Mouse (Mus musculus) heart, postnatal 0 days (tissue): ENCODE data around the gene E2f8. TPM values are rescaled to one million over a fixed set of nuclear protein-coding genes. Genes with fewer than 3 reads are reported as not detected.

Source experiments
- ATAC-seq: fragments of 200-750 bp; cut with Nextera tagmentation; 2 replicates; pipeline ENCODE4 v1.8.0; 2017; ENCODE audit warnings: low read depth, moderate number of reproducible peaks, moderate library complexity; ENCODE audit not compliant: insufficient read depth
- DNase-seq: peaks from one replicate; pipeline ENCODE4 v3.0.0-alpha.2; 2016; ENCODE audit warnings: low spot score
- H3K27ac ChIP-seq: fragments of 300-500 bp; sonication (generic); 2 replicates; pipeline ENCODE4 v1.5.1; 2014; ENCODE audit warnings: low read depth, mild to moderate bottlenecking
- H3K27me3 ChIP-seq: fragments of 300-500 bp; sonication (generic); 2 replicates; pipeline ENCODE4 v1.6.1; 2014; ENCODE audit warnings: low read length, mixed read lengths; ENCODE audit not compliant: control insufficient read depth, insufficient read depth
- H3K36me3 ChIP-seq: fragments of 300-500 bp; sonication (generic); replicated peaks from 2 replicates; pipeline ENCODE4 v1.6.1; 2014; ENCODE audit warnings: low read length, mixed read lengths; ENCODE audit not compliant: control insufficient read depth, insufficient read depth
- H3K4me1 ChIP-seq: fragments of 300-500 bp; sonication (generic); 2 replicates; pipeline ENCODE4 v1.6.1; 2014; ENCODE audit warnings: antibody characterized with exemption; ENCODE audit not compliant: control insufficient read depth, insufficient read depth
- H3K4me2 ChIP-seq: fragments of 300-500 bp; sonication (generic); 2 replicates; pipeline ENCODE4 v1.6.1; 2014; ENCODE audit warnings: low read depth, mild to moderate bottlenecking, low read length, moderate library complexity
- H3K4me3 ChIP-seq: fragments of 300-500 bp; sonication (generic); 2 replicates; pipeline ENCODE4 v1.5.1; 2014; ENCODE audit warnings: low read depth, low read length
- H3K9ac ChIP-seq: fragments of 300-500 bp; sonication (generic); replicated peaks from 2 replicates; pipeline ENCODE4 v1.6.1; 2014; ENCODE audit warnings: low read depth, low read length, mixed read lengths
- H3K9me3 ChIP-seq: fragments of 300-500 bp; sonication (generic); replicated peaks from 2 replicates; pipeline ENCODE4 v1.6.1; 2016; ENCODE audit warnings: low read length; ENCODE audit not compliant: control insufficient read depth
- CTCF ChIP-seq: IDR thresholded peaks from 2 replicates; pipeline ENCODE4 v1.5.1; 2016; ENCODE audit warnings: antibody characterized with exemption, control low read depth, low read depth
- EP300 ChIP-seq: IDR thresholded peaks from 2 replicates; pipeline ENCODE4 v1.6.1; 2016; ENCODE audit warnings: antibody characterized with exemption, low read depth
- WGBS: fragments of 180-500 bp; shearing (Covaris S2); extraction: QIAGEN DNeasy Blood & Tissue Kit; methylation state at CpG from one replicate; pipeline ENCODE4 v1.1.7; 2014; 5-methylcytosine and 5-hydroxymethylcytosine counted together
- polyA plus RNA-seq: library from polyadenylated mRNA; unstranded; fragments of >200 nt; fragmentation: Nextera tagmentation; extraction: Ambion mirVana; gene quantifications from 2 replicates; pipeline ENCODE4 v1.2.1, GENCODE M21; 2015
- total RNA-seq: library from RNA; depleted of rRNA; stranded (reverse); fragments of >200 nt; gene quantifications from 2 replicates; pipeline ENCODE4 v1.2.3, GENCODE M21; 2014; ENCODE audit warnings: low replicate concordance

The E2f8 gene
- total and polyA plus RNA-seq, 2 experiments from 2014 or later = 3.0 to 5.9 TPM

DNA sequence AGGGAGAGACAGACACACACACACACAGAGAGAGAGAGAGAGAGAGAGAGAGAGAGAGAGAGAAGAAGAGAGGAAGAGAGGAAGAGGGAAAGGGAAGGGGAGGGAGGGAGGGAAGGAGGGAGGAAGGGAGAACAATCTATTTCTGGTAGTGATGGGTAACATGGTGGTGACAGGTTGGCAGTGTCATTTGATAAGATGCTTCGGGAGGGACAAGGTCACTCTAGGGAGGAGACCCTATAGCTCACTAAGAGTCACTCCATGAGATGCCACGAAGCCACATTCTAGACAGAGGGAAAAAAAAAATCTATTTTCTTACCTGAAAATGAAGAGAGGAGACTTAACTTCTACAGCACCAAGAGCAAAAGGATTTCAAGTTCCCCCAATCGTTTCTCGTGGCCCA, 14.7 kb upstream of the E2f8 start:
- WGBS = 32% methylated on average over 4 of the region's 4 CpGs
- Histone ChIP-seq H3K36me3 (no peaks in the 10 kb centered on the region), H3K27ac (peak overlapping the region; percentile 67), H3K9ac (no peak overlapping the region), H3K9me3 (no peaks in the 10 kb centered on the region), H3K27me3 (no peaks in the 10 kb centered on the region), H3K4me1 (peaks cover 41% of the 10 kb centered on the region), H3K4me2 (0 out of 2 replicates have a peak overlapping the region, but pooled peaks have one; percentile 10), H3K4me3 (no peak overlapping the region)
- peak; percentile 58 for DNase-seq
- TF ChIP-seq EP300 = no peak
- no peak for TF ChIP-seq CTCF
- peak; percentile 83 for ATAC-seq

DNA sequence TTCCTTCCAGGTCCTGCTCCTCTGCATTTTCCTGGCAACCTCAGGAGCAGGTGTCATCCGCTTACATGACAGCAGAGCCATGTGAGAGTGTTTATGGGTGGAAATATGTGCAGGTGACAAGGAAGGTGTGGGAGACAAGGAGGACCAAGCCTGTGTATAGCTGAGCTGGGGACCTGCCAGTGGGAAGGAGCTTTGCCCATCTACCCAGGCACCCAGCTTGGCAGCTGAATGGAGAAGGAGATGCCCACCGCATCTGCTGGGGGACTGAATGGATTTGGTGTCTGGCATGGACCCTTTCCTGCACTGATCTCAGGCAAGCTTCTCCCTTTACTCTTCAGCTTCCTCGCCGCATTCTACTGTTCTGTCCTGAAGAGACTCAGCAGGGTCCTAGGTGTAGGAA, 14.1 kb upstream of the E2f8 start:
- H3K4me2 ChIP-seq = 0 out of 2 replicates have a peak overlapping the region, but pooled peaks have one; percentile 10
- no peak overlapping the region for H3K9ac ChIP-seq
- peaks cover 41% of the 10 kb centered on the region for H3K4me1 ChIP-seq
- no peak for TF ChIP-seq EP300
- TF ChIP-seq CTCF = no peak
- 65% methylated on average over 4 of the region's 4 CpGs for WGBS
- H3K36me3 ChIP-seq = no peaks in the 10 kb centered on the region
- ATAC-seq (no peak), DNase-seq (no peak)
- H3K4me3 ChIP-seq = no peak overlapping the region
- H3K27me3 ChIP-seq = no peaks in the 10 kb centered on the region
- no peaks in the 10 kb centered on the region for H3K9me3 ChIP-seq
- peak overlapping the region; percentile 67 for H3K27ac ChIP-seq

DNA sequence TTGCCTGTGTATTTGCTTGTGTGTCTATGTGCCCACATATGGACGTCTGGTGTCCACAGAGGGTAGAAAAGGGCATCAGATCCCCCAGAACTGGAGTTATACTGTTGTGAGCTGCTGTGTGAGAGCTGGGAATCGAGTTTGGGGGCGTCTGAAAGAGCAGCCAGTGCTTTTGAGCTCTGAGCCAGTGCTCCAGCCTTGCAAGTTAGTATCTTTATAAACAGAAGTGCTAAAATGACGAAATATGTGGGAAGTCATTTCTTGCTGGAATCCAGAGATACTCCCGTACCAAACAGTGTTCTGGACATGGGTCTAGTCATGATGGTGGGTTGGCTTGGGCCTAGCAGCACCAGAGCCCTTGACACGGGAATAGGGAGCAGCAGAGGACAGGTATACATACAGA, 13.4 kb upstream of the E2f8 start:
- no peak overlapping the region for H3K4me3 ChIP-seq
- H3K27me3 ChIP-seq = no peaks in the 10 kb centered on the region
- peak overlapping the region; percentile 67 for H3K27ac ChIP-seq
- no peak overlapping the region; the same call in 1 of the 2 replicates for H3K9ac ChIP-seq
- ATAC-seq (no peak), DNase-seq (no peak)
- 72% methylated on average over 6 of the region's 6 CpGs for WGBS
- no peak for TF ChIP-seq EP300
- TF ChIP-seq CTCF = no peak
- no peak overlapping the region for H3K4me2 ChIP-seq
- H3K4me1 ChIP-seq = peaks cover 39% of the 10 kb centered on the region
- no peaks in the 10 kb centered on the region for H3K9me3 ChIP-seq
- H3K36me3 ChIP-seq = no peaks in the 10 kb centered on the region

DNA sequence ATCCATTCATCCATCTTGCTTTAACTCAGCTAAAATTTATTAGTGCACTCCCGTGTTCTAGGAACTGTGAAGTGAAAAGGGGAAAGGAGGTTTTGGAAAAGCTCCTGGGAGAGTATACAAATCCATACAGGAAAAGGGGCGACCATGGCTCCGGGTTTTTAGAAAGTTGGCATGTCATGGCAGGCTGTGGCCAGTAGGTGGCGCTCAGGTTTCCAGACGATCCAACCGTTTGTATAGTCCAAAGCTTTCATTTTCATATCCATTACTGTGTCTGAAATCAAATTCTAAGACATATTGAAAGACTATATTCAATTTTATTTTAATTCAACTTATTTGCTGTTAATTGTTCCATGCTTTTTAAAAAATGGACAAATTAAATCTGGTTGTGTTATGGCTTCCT, 12.8 kb upstream of the E2f8 start:
- Histone ChIP-seq H3K9me3 (no peaks in the 10 kb centered on the region), H3K27me3 (no peaks in the 10 kb centered on the region), H3K36me3 (no peaks in the 10 kb centered on the region), H3K4me3 (no peak overlapping the region), H3K27ac (no peak overlapping the region), H3K9ac (no peak overlapping the region; the same call in 1 of the 2 replicates), H3K4me1 (peaks cover 33% of the 10 kb centered on the region), H3K4me2 (no peak overlapping the region)
- ATAC-seq (no peak), DNase-seq (peak; percentile 69)
- 2% methylated on average over 6 of the region's 6 CpGs for WGBS
- TF ChIP-seq CTCF = peak; percentile 84
- no peak for TF ChIP-seq EP300

DNA sequence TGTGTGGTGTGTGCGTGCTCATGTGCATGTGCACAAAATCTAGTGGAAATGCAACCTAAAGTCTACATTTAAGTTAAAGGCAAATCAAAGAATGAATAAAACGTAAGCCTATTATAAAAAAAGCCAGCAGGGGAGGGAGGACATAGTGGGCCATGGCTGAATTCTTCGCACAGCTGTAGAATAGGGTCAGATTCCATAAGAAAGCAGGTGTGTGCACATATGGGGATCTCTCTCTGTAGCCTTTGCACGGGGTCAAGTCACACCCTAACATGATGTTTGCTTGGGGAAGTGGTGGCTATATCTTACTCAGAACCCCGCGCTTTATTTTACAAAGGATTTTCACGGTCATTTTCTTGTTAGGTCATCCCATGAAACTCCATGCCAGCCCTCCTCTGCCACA, 11.7 kb upstream of the E2f8 start:
- Histone ChIP-seq H3K4me3 (no peak overlapping the region), H3K9ac (no peak overlapping the region), H3K4me1 (peaks cover 28% of the 10 kb centered on the region), H3K4me2 (no peak overlapping the region), H3K9me3 (no peaks in the 10 kb centered on the region), H3K36me3 (no peaks in the 10 kb centered on the region), H3K27ac (no peak overlapping the region), H3K27me3 (no peaks in the 10 kb centered on the region)
- ATAC-seq (no peak), DNase-seq (no peak)
- TF ChIP-seq EP300 (no peak), CTCF (no peak)
- 86% methylated on average over 7 of the region's 7 CpGs for WGBS

DNA sequence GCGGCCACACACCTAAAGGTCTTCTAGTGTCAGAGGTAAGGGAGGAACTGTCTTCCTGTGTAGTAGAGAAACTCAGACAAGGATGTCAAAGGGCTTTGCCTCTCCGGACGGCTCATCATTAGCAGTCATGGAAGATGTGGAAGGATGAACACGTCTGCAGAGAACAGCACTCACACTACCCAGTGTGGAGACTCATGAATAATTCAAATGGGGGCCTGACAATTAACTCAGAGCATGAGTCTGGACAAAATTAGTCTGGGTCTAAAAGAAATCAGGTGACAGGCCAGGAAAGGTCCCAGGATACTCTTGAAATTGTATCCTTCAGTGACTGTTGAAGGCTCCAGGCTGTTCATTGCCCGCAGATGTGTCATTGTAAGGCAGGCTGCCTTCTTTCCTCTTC, 9.6 kb upstream of the E2f8 start:
- H3K9me3 ChIP-seq = no peaks in the 10 kb centered on the region
- no peak overlapping the region for H3K4me3 ChIP-seq
- H3K4me2 ChIP-seq = no peak overlapping the region
- no peaks in the 10 kb centered on the region for H3K36me3 ChIP-seq
- WGBS = 77% methylated on average over 5 of the region's 5 CpGs
- H3K27ac ChIP-seq = no peak overlapping the region
- ATAC-seq (no peak), DNase-seq (no peak)
- TF ChIP-seq CTCF (no peak), EP300 (no peak)
- H3K27me3 ChIP-seq = no peaks in the 10 kb centered on the region
- H3K4me1 ChIP-seq = peaks cover 14% of the 10 kb centered on the region; the same call in 1 of the 2 replicates
- H3K9ac ChIP-seq = no peak overlapping the region
